Mouse (Mus musculus) hindbrain, embryonic 14.5 days (tissue): ENCODE results near the gene Cfap54. TPM values are rescaled to one million over a fixed set of nuclear protein-coding genes. Genes with fewer than 3 reads are reported as not detected.

Source experiments
- ATAC-seq: fragments of 200-750 bp; cut with Nextera tagmentation; 2 replicates; pipeline ENCODE4 v1.8.0; 2017; ENCODE audit warnings: moderate number of reproducible peaks, mild to moderate bottlenecking, moderate TSS enrichment, moderate library complexity; ENCODE audit not compliant: low FRiP score
- DNase-seq: peaks from one replicate; pipeline ENCODE4 v3.0.0-alpha.2; 2015; ENCODE audit warnings: low spot score
- H3K27ac ChIP-seq: fragments of 300-500 bp; sonication (generic); 2 replicates; pipeline ENCODE4 v1.5.1; 2014; ENCODE audit warnings: mild to moderate bottlenecking, moderate library complexity
- H3K27me3 ChIP-seq: fragments of 300-500 bp; sonication (generic); 2 replicates; pipeline ENCODE4 v1.6.1; 2014; ENCODE audit warnings: mild to moderate bottlenecking, low read length, mixed read lengths; ENCODE audit not compliant: control insufficient read depth, insufficient read depth
- H3K36me3 ChIP-seq: fragments of 300-500 bp; sonication (generic); replicated peaks from 2 replicates; pipeline ENCODE4 v1.6.1; 2014; ENCODE audit not compliant: control insufficient read depth, insufficient read depth
- H3K4me1 ChIP-seq: fragments of 300-500 bp; sonication (generic); replicated peaks from 2 replicates; pipeline ENCODE4 v1.6.1; 2014; ENCODE audit warnings: antibody characterized with exemption, low read length, mixed read lengths; ENCODE audit not compliant: control insufficient read depth, insufficient read depth
- H3K4me2 ChIP-seq: fragments of 300-500 bp; sonication (generic); replicated peaks from 2 replicates; pipeline ENCODE4 v1.6.1; 2014; ENCODE audit warnings: mild to moderate bottlenecking, moderate library complexity
- H3K4me3 ChIP-seq: fragments of 300-500 bp; sonication (generic); replicated peaks from 2 replicates; pipeline ENCODE4 v1.5.1; 2014; ENCODE audit warnings: mild to moderate bottlenecking, low read length
- H3K9ac ChIP-seq: fragments of 300-500 bp; sonication (generic); 2 replicates; pipeline ENCODE4 v1.6.1; 2014
- H3K9me3 ChIP-seq: fragments of 300-500 bp; sonication (generic); 2 replicates; pipeline ENCODE4 v1.6.1; 2016; ENCODE audit warnings: low read length; ENCODE audit not compliant: control insufficient read depth
- WGBS: fragments of 180-500 bp; shearing (Covaris S2); extraction: QIAGEN DNeasy Blood & Tissue Kit; methylation state at CpG from one replicate; pipeline ENCODE4 v1.1.7; 2014; 5-methylcytosine and 5-hydroxymethylcytosine counted together
- polyA plus RNA-seq: library from polyadenylated mRNA; unstranded; fragments of >200 nt; fragmentation: Nextera tagmentation; extraction: Ambion mirVana; gene quantifications from 2 replicates; pipeline ENCODE4 v1.2.1, GENCODE M21; 2014

Cfap54 gene
- polyA plus RNA-seq, 1 experiment from 2014 or later: 3.6 TPM

DNA sequence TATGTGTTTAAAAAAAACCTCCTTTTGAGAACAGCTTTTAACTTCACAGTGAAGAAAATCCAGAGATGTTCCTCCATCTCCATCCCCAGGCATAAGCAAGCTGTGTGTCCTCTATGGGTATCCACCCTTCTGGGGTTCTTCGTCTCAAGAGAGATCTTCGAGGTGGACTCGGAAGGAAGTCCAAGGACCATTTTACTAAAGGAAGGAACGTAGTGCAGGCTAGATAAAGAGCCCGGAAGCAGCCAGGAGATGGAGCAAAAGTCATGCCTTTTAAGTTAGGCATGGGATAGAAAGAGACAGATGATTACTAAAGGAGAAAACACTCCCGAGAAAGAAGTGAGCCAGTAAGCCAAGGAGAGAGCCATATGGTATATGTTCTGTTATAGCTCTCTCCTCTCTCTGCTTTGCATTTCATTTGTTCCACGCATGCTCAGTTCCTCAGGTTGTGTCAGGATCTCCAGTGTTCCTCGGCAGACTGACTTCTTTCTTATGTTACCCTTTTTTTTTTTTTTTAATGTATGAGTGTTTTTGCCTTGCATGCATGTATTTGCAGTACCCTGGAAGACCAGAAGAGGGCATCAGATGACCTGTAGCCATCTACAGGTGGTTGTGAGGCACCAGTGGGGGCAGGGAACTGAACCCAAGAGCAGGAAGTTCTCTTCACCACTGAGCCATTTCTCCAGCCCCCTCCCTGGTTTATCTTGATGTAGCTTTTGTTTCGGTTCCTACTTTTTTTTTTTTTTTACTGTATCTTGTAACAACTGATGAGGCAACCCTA lies 11.1 kb downstream of the Cfap54 start:
- H3K4me2 ChIP-seq: no peak overlapping the region
- H3K27me3 ChIP-seq: no peaks in the 10 kb centered on the region
- H3K9me3 ChIP-seq: no peaks in the 10 kb centered on the region
- 75% methylated on average over 9 of the region's 9 CpGs for WGBS
- H3K9ac ChIP-seq: no peak overlapping the region
- DNase-seq (no peak), ATAC-seq (no peak)
- no peaks in the 10 kb centered on the region for H3K4me1 ChIP-seq
- H3K36me3 ChIP-seq: no peaks in the 10 kb centered on the region
- H3K4me3 ChIP-seq: no peak overlapping the region
- no peak overlapping the region for H3K27ac ChIP-seq

DNA sequence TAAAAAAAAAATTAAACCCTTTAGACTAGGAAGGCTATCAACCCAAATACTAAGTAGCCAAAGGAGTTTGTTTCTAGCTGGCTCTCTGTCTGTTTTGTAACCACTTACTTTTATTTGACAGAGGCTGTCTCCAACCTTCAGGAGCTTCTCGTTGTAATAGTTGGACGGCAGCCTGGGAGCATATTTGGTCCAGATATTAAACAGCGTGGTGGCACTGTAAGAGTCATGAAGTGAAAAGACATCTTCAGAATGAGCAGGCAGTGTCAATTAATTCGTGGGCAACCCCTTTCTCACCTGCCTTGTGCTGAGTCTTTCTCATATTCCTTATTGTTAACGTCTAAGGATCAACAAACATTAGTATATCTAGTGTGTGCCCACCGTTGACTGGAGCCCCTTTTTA lies 11.7 kb downstream of the Cfap54 start:
- Histone ChIP-seq H3K27ac (no peak overlapping the region), H3K4me3 (no peak overlapping the region), H3K36me3 (no peaks in the 10 kb centered on the region), H3K4me1 (no peaks in the 10 kb centered on the region), H3K4me2 (no peak overlapping the region), H3K27me3 (no peaks in the 10 kb centered on the region), H3K9ac (no peak overlapping the region), H3K9me3 (no peaks in the 10 kb centered on the region)
- ATAC-seq (no peak), DNase-seq (no peak)
- 82% methylated on average over 6 of the region's 6 CpGs for WGBS

DNA sequence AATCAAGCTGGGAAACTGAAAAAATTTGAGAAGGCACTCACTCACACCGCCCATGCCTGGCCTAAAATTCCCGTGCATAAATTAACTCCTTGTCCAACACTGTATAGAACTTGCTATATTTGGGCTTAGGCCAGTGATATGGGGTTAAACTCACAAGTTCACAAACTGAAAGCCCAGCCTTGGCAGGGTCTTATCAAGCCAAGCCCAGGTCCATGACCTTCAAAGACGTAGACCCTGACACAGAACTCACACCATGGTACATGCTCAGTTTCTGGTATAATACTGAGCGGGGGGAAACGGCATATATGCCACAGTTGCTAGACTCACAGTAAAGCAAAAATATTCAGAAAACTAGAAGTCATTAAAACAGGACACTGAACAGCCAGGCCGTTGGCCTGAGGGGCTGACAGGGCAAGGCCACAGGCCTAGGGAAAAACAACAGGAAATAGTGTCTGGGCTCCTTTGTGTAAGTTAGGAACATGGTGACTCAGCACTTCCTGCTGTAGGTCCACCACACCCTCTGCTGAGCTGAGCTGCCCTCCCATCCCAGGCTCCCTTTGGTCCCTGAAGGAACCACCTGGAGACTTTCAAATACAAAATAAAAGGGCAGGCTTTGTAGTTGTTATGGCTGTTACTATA lies 12.3 kb downstream of the Cfap54 start:
- no peak overlapping the region for H3K4me3 ChIP-seq
- H3K27ac ChIP-seq: no peak overlapping the region

DNA sequence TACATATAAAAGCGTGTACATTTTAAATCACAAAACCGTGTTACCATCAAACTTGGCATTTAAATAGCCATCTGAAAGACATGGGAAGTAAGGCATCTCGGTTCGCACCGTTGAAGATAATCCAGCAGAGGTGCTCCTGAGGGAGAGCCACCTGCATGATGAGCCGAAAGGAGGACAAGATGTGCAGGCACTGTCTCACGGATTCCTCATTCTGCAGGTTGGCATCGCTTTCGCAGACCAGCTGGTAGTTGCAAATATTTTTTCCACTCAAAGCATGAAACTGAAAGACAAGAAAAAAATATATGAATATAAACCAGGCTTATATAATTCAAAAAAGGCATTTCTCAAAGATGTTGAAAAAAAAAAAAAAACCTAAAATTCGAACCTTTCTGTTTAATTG lies 16.4 kb downstream of the Cfap54 start:
- Histone ChIP-seq H3K9me3 (no peaks in the 10 kb centered on the region), H3K4me2 (no peak overlapping the region), H3K9ac (no peak overlapping the region), H3K4me1 (no peaks in the 10 kb centered on the region), H3K27ac (no peak overlapping the region), H3K36me3 (no peaks in the 10 kb centered on the region), H3K27me3 (no peaks in the 10 kb centered on the region), H3K4me3 (no peak overlapping the region)
- ATAC-seq (no peak), DNase-seq (no peak)
- WGBS: 86% methylated on average over 10 of the region's 10 CpGs

More for the DNA sequence above, 12.3 kb downstream of the Cfap54 start:
- WGBS: 86% methylated on average over 6 of the region's 6 CpGs
- Histone ChIP-seq H3K4me2 (no peak overlapping the region), H3K9me3 (no peaks in the 10 kb centered on the region), H3K4me1 (no peaks in the 10 kb centered on the region), H3K9ac (no peak overlapping the region), H3K27me3 (no peaks in the 10 kb centered on the region), H3K36me3 (no peaks in the 10 kb centered on the region)
- ATAC-seq (no peak), DNase-seq (no peak)

DNA sequence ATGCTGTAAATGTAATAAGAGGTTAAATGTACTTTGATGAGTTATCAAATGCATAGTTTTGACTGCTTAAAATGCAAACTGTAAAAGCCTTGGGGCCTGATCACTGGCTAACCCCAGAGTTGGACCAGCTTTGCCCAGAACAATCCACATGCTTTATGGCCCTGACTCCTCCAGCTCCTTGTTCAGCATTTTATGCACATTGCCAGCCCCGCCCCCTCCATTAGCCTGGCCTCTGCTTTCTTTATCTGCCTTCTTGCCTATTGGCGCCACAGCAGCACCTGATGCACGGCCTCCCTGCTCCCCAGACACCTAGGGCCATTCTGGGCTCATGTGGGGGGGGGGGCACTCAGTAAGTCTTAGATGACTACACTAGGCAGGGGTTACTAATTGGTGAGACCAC lies 17.8 kb downstream of the Cfap54 start:
- H3K9ac ChIP-seq: no peak overlapping the region
- H3K4me3 ChIP-seq: no peak overlapping the region
- 61% methylated on average over 3 of the region's 3 CpGs for WGBS
- H3K9me3 ChIP-seq: no peaks in the 10 kb centered on the region
- no peaks in the 10 kb centered on the region for H3K4me1 ChIP-seq
- no peak for ATAC-seq
- H3K4me2 ChIP-seq: no peak overlapping the region
- DNase-seq: no peak
- no peaks in the 10 kb centered on the region for H3K36me3 ChIP-seq
- no peaks in the 10 kb centered on the region for H3K27me3 ChIP-seq
- no peak overlapping the region for H3K27ac ChIP-seq

DNA sequence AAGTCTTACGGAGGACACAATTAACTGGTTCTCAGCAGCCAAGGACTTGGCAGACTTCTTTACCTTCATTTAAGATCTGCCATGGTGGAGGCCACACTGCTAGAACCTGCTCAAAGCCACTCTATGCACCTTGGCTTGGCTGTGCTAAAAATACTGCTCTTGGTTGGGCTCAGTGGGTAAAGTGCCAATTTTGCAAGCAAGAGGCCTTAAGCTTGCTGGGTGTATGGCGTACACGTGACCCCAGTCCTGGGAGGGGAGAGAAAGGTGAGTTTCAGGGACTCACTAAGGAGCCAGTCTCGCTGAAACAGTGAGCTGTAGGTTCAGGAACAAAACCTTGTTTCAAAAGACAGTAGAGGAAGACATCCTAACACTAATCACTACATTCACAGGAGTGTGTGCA lies 19.0 kb downstream of the Cfap54 start:
- no peak overlapping the region for H3K27ac ChIP-seq
- H3K9ac ChIP-seq: no peak overlapping the region
- no peaks in the 10 kb centered on the region for H3K27me3 ChIP-seq
- no peak overlapping the region for H3K4me2 ChIP-seq
- H3K4me1 ChIP-seq: no peaks in the 10 kb centered on the region
- no peaks in the 10 kb centered on the region for H3K36me3 ChIP-seq
- no peak for ATAC-seq
- WGBS: 85% methylated on average over 4 of the region's 4 CpGs
- no peaks in the 10 kb centered on the region for H3K9me3 ChIP-seq
- no peak for DNase-seq
- no peak overlapping the region for H3K4me3 ChIP-seq

DNA sequence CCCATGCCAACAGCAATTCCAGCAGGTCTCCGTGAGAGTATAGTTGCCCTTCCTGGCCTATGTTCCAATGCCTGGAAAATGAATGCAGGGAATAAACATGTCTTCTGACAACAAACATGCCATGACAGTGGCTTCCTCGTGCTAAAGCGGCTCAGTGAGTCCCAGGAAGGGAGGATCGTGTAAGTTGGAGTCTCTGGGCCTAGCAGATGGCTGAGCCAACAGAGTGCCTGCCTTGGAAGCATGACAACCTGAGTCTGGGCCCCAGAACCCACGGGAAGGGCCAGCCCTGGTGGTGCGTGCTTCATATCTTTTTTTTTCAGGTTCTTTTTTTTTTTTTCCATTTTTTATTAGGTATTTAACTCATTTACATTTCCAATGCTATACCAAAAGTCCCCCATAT lies 27.6 kb downstream of the Cfap54 start:
- Histone ChIP-seq H3K9me3 (no peaks in the 10 kb centered on the region), H3K36me3 (no peaks in the 10 kb centered on the region), H3K27ac (no peak overlapping the region), H3K27me3 (no peaks in the 10 kb centered on the region), H3K4me2 (no peak overlapping the region), H3K4me1 (no peaks in the 10 kb centered on the region), H3K4me3 (no peak overlapping the region), H3K9ac (no peak overlapping the region)
- 81% methylated on average over 6 of the region's 6 CpGs for WGBS
- DNase-seq (no peak), ATAC-seq (no peak)

DNA sequence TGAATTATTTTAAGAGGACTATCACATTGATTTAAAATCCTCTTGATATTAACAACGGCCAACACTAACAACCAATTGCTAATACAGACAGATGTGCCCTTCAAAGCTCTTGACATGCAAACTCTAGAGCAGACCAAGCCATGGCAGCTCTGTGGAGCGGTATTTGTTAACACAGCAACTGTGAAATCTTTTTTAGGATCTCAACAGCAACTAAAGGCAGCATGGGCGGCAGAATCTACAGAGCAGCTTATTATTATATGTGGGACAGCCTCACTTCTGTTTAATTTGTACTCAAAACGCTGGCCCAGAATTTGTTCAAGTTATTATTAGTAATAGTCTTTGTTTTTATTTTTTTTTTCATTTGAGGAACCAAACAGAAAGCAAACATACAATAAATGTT lies 28.1 kb downstream of the Cfap54 start:
- DNase-seq: no peak
- H3K4me1 ChIP-seq: no peaks in the 10 kb centered on the region
- WGBS: 82% methylated on average over 4 of the region's 4 CpGs
- no peaks in the 10 kb centered on the region for H3K36me3 ChIP-seq
- no peak overlapping the region for H3K9ac ChIP-seq
- no peak overlapping the region for H3K4me3 ChIP-seq
- no peaks in the 10 kb centered on the region for H3K9me3 ChIP-seq
- no peak overlapping the region for H3K4me2 ChIP-seq
- no peak for ATAC-seq
- H3K27ac ChIP-seq: no peak overlapping the region
- H3K27me3 ChIP-seq: no peaks in the 10 kb centered on the region

DNA sequence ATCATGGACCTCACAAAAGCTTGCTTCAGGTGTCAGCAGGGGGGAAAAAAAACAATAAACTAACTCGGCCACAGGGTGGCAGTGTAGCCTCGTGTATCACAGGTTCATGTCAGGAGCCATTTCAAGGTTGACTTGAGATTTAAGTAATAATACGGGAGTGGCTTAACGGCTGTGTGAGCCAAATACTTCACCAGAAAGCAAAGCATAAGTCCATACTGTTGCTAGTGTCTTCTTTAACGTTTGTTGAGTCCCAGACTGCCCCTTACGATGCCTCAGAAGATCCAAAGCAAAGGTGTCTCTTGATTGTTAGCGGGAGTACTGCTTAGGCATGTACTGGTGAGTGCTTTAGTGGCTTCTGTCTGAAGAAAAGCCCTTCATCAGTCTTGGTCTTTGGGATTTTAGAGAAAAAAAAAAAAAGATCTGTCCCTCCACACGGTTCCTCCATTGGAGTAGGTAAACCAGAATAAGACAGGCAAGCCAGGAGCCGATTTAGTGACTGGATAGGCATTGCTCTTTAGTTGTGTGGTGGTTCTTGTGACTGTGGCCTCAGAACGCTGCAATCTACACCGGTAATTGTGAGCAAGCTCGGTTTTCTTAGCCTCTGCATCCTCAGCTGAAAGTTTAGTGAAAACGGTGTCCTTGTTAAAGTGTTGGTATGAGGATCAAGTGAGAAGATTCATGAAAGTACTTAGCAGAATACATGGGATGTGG lies 30.2 kb downstream of the Cfap54 start:
- H3K4me1 ChIP-seq: no peaks in the 10 kb centered on the region
- peak overlapping the region; percentile 34 for H3K4me2 ChIP-seq
- DNase-seq (peak; percentile 94), ATAC-seq (peak; percentile 40; the same call in 1 of the 2 replicates)
- H3K36me3 ChIP-seq: no peaks in the 10 kb centered on the region
- no peak overlapping the region for H3K4me3 ChIP-seq
- H3K27ac ChIP-seq: no peak overlapping the region
- no peaks in the 10 kb centered on the region for H3K9me3 ChIP-seq
- 40% methylated on average over 13 of the region's 13 CpGs for WGBS
- no peak overlapping the region for H3K9ac ChIP-seq
- no peaks in the 10 kb centered on the region for H3K27me3 ChIP-seq
